Mouse (Mus musculus) mesoderm, embryonic 11.5 days (tissue): Measurements from ENCODE around the gene Smap2.

Experiments used
- DNase-seq: peaks from one replicate; pipeline ENCODE4 v3.0.0-alpha.2; 2012; ENCODE audit warnings: low read depth, low spot score

Gene Smap2

GRCm38 (mm10) chr4:121020040-121020790 is 3.2 kb upstream of the Smap2 start:
- no peak for DNase-seq

- DNase-seq = no peak
Observed at GRCm38 (mm10) chr4:121018250-121018649, 1.2 kb upstream of the Smap2 start.

GRCm38 (mm10) chr4:121016021-121016898 is 787 bp downstream of the Smap2 start:
- no peak for DNase-seq

GRCm38 (mm10) chr4:121015268-121015659 is 1.8 kb downstream of the Smap2 start:
- DNase-seq = no peak

- DNase-seq = no peak
Observed at GRCm38 (mm10) chr4:121014594-121015267, 2.3 kb downstream of the Smap2 start.

GRCm38 (mm10) chr4:121010770-121011549 is 6.1 kb downstream of the Smap2 start:
- no peak for DNase-seq

GRCm38 (mm10) chr4:121009151-121009550 is 7.9 kb downstream of the Smap2 start:
- no peak for DNase-seq

- DNase-seq = no peak
Observed at GRCm38 (mm10) chr4:121008071-121008745, 8.8 kb downstream of the Smap2 start.

GRCm38 (mm10) chr4:121007006-121007405 is 10.0 kb downstream of the Smap2 start:
- DNase-seq = no peak

GRCm38 (mm10) chr4:121004679-121005078 is 12.4 kb downstream of the Smap2 start:
- DNase-seq = no peak

- DNase-seq = peak; percentile 74
Observed at GRCm38 (mm10) chr4:121003611-121004091, 13.4 kb downstream of the Smap2 start.

GRCm38 (mm10) chr4:121002400-121003171 is 14.5 kb downstream of the Smap2 start:
- DNase-seq = peak; percentile 50

GRCm38 (mm10) chr4:121001659-121002058 is 15.4 kb downstream of the Smap2 start:
- DNase-seq = no peak

- no peak for DNase-seq
Observed at GRCm38 (mm10) chr4:121001042-121001441, 16.0 kb downstream of the Smap2 start.

- no peak for DNase-seq
Observed at GRCm38 (mm10) chr4:120995911-120996310, 21.1 kb downstream of the Smap2 start.

- no peak for DNase-seq
Observed at GRCm38 (mm10) chr4:120993025-120993424, 24.0 kb downstream of the Smap2 start.

- no peak for DNase-seq
Observed at GRCm38 (mm10) chr4:120992284-120992683, 24.8 kb downstream of the Smap2 start.

- DNase-seq = no peak
Observed at GRCm38 (mm10) chr4:120987319-120987718, 29.7 kb downstream of the Smap2 start.

- peak; percentile 70 for DNase-seq
Observed at GRCm38 (mm10) chr4:120986446-120986845, 30.6 kb downstream of the Smap2 start.

GRCm38 (mm10) chr4:120978221-120978620 is 38.8 kb downstream of the Smap2 start:
- no peak for DNase-seq
